Mouse (Mus musculus) intestine, postnatal 0 days (tissue): ENCODE results near the gene Sh3pxd2a. TPM values are rescaled to one million over a fixed set of nuclear protein-coding genes. Genes with fewer than 3 reads are reported as not detected.

Experiments used
- ATAC-seq: fragments of 200-750 bp; cut with Nextera tagmentation; 2 replicates; pipeline ENCODE4 v1.8.0; 2017; ENCODE audit warnings: mild to moderate bottlenecking, moderate TSS enrichment, moderate library complexity
- H3K27ac ChIP-seq: fragments of 300-500 bp; sonication (generic); 2 replicates; pipeline ENCODE4 v1.5.1; 2014; ENCODE audit warnings: mild to moderate bottlenecking, low read depth, low read length, moderate library complexity
- H3K27me3 ChIP-seq: fragments of 300-500 bp; sonication (generic); replicated peaks from 2 replicates; pipeline ENCODE4 v1.6.1; 2014; ENCODE audit warnings: low read length, mixed read lengths; ENCODE audit not compliant: control insufficient read depth, insufficient read depth
- H3K36me3 ChIP-seq: fragments of 300-500 bp; sonication (generic); 2 replicates; pipeline ENCODE4 v1.6.1; 2014; ENCODE audit warnings: mild to moderate bottlenecking, moderate library complexity; ENCODE audit not compliant: control insufficient read depth, insufficient read depth
- H3K4me1 ChIP-seq: fragments of 300-500 bp; sonication (generic); replicated peaks from 2 replicates; pipeline ENCODE4 v1.6.1; 2014; ENCODE audit warnings: antibody characterized with exemption, low read length, mixed read lengths; ENCODE audit not compliant: control insufficient read depth, insufficient read depth
- H3K4me2 ChIP-seq: fragments of 300-500 bp; sonication (generic); replicated peaks from 2 replicates; pipeline ENCODE4 v1.6.1; 2014; ENCODE audit warnings: low read depth, mild to moderate bottlenecking, moderate library complexity
- H3K4me3 ChIP-seq: fragments of 300-500 bp; sonication (generic); 2 replicates; pipeline ENCODE4 v1.5.1; 2014; ENCODE audit warnings: low read depth, low read length
- H3K9ac ChIP-seq: fragments of 300-500 bp; sonication (generic); 2 replicates; pipeline ENCODE4 v1.6.1; 2014; ENCODE audit warnings: mild to moderate bottlenecking, low read depth, low read length
- H3K9me3 ChIP-seq: fragments of 300-500 bp; sonication (generic); 2 replicates; pipeline ENCODE4 v1.6.1; 2016; ENCODE audit warnings: mixed run types; ENCODE audit not compliant: control insufficient read depth
- CTCF ChIP-seq: sonication (generic); IDR thresholded peaks from 2 replicates; pipeline ENCODE4 v1.5.1; 2016; ENCODE audit warnings: low read depth, mild to moderate bottlenecking, control low read depth, antibody characterized with exemption, moderate library complexity
- WGBS: fragments of 180-500 bp; shearing (Covaris S2); extraction: QIAGEN DNeasy Blood & Tissue Kit; methylation state at CpG from one replicate; pipeline ENCODE4 v1.1.7; 2014; 5-methylcytosine and 5-hydroxymethylcytosine counted together
- polyA plus RNA-seq: library from polyadenylated mRNA; unstranded; fragments of >200 nt; fragmentation: Nextera tagmentation; extraction: Ambion mirVana; gene quantifications from 2 replicates; pipeline ENCODE4 v1.2.1, GENCODE M21; 2015

Sh3pxd2a gene
- polyA plus RNA-seq, 1 experiment from 2014 or later, result 2.2 TPM

DNA sequence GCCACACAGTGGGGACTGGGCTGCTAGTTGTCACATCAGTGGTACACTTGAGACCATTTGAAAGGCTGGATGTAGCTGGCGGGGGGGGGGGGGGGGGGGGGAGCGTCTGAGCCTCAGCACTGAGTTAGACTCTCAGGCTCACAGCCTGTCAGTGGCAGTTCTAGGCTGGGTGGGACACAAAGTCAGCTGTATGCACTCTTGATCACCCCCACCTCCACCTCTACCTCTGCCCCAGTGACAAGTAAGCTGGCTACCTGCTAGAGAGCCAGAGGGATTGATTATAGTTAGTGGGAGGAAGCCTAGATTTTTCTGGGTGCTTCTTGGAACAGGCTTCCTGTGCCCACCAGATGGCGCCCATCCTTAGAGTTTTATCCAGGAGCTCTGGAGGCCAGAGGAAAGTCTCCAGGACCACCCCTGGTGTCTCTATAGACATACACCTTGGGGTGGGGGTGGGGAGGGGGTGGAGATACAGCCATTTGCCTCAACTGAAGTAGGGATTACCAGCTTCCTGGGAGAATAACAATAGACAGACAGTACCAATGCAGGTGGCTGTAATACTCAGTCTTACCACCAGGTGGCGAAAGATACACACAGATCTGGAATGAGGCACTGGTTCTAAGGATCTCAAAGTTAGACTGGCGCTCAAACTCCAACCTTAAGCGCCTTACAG, 107.9 kb downstream of the Sh3pxd2a start:
- WGBS, result 16% methylated on average over 4 of the region's 6 CpGs
- H3K4me3 ChIP-seq, result no peak overlapping the region
- no peak overlapping the region for H3K27ac ChIP-seq
- H3K9me3 ChIP-seq, result no peaks in the 10 kb centered on the region
- 0 out of 2 replicates have a peak overlapping the region, but pooled peaks have one; percentile 10 for H3K4me2 ChIP-seq
- H3K27me3 ChIP-seq, result no peaks in the 10 kb centered on the region
- H3K9ac ChIP-seq, result no peak overlapping the region
- H3K36me3 ChIP-seq, result no peaks in the 10 kb centered on the region
- TF ChIP-seq CTCF, result peak; percentile 92
- peak; percentile 58 for ATAC-seq
- no peaks in the 10 kb centered on the region for H3K4me1 ChIP-seq

GRCm38 (mm10) chr19:47354456-47354855, 109.7 kb downstream of the Sh3pxd2a start:
- ATAC-seq, result no peak
- no peaks in the 10 kb centered on the region for H3K36me3 ChIP-seq
- WGBS, result 91% methylated on average over 8 of the region's 8 CpGs
- no peaks in the 10 kb centered on the region for H3K9me3 ChIP-seq
- no peak overlapping the region for H3K27ac ChIP-seq
- no peak for TF ChIP-seq CTCF
- H3K4me3 ChIP-seq, result no peak overlapping the region
- no peaks in the 10 kb centered on the region for H3K27me3 ChIP-seq
- H3K9ac ChIP-seq, result no peak overlapping the region
- no peak overlapping the region for H3K4me2 ChIP-seq
- H3K4me1 ChIP-seq, result no peaks in the 10 kb centered on the region

DNA sequence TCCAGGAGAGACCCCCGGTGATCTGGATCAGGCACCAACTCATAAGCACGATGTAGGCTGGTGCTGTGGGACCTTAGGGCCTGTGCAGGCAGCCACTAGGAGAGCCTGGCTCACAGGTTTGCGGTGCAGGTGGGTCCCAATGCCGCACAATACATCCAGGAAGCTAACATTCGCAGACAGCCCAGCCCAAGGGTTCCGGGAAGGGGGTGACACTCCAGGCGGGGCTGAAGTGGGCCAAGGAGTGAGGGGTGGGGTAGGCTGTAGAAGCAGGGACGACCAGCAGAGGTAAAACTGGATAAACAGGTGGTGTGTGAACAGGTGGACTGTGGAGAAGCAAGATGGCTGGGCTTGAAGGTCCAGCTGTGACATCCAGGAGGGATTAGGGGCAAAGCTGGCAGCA, 115.2 kb downstream of the Sh3pxd2a start:
- Histone ChIP-seq H3K4me1 (no peaks in the 10 kb centered on the region), H3K4me2 (no peak overlapping the region), H3K27ac (no peak overlapping the region), H3K9ac (no peak overlapping the region), H3K36me3 (no peaks in the 10 kb centered on the region; the same call in 1 of the 2 replicates), H3K4me3 (no peak overlapping the region), H3K27me3 (peaks cover 7% of the 10 kb centered on the region; the same call in 1 of the 2 replicates), H3K9me3 (no peaks in the 10 kb centered on the region)
- TF ChIP-seq CTCF, result no peak
- ATAC-seq, result no peak
- 69% methylated on average over 8 of the region's 8 CpGs for WGBS

GRCm38 (mm10) chr19:47348395-47349016, 115.7 kb downstream of the Sh3pxd2a start:
- ATAC-seq, result no peak
- no peak for TF ChIP-seq CTCF
- no peaks in the 10 kb centered on the region; the same call in 1 of the 2 replicates for H3K36me3 ChIP-seq
- H3K27ac ChIP-seq, result no peak overlapping the region
- H3K9me3 ChIP-seq, result no peaks in the 10 kb centered on the region
- H3K4me1 ChIP-seq, result no peaks in the 10 kb centered on the region
- no peak overlapping the region for H3K4me2 ChIP-seq
- no peak overlapping the region for H3K4me3 ChIP-seq
- 75% methylated on average over 14 of the region's 14 CpGs for WGBS
- H3K9ac ChIP-seq, result no peak overlapping the region
- H3K27me3 ChIP-seq, result peaks cover 12% of the 10 kb centered on the region; the same call in 1 of the 2 replicates

DNA sequence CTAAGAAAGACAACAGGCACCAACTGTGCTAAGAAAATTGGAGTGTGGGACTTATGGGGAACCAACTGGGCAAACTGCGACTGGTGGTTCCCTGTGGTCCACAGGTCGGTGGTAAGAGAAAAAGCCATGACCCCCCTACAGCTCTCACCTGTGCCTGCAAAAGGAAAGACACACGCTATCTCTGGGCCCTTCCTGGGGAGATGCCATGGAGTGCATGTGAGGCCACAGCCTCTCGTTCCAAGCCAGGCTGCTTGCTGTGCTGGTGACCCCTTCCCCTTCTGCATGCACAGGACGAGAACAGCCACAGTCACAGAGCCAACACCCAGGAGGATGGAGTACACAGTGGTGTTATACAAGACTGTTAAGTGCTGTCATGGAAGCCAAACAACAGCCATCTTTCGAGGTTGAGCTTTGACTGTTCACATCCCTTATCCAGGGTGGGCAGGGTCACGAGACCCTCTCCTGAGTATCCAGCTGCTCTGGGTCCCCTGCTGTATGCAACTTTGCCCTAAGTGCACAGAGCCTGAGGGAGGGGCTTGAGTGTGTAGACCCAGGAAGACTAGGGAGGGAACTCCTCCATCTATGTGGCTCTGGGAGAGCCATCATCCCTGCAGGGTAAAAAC, 117.1 kb downstream of the Sh3pxd2a start:
- no peak overlapping the region for H3K27ac ChIP-seq
- no peak overlapping the region for H3K9ac ChIP-seq
- ATAC-seq, result no peak
- no peaks in the 10 kb centered on the region for H3K9me3 ChIP-seq
- H3K4me3 ChIP-seq, result no peak overlapping the region
- H3K4me2 ChIP-seq, result no peak overlapping the region
- H3K27me3 ChIP-seq, result peaks cover 16% of the 10 kb centered on the region; the same call in 1 of the 2 replicates
- 79% methylated on average over 7 of the region's 7 CpGs for WGBS
- TF ChIP-seq CTCF, result no peak
- no peaks in the 10 kb centered on the region; the same call in 1 of the 2 replicates for H3K36me3 ChIP-seq
- H3K4me1 ChIP-seq, result no peaks in the 10 kb centered on the region

GRCm38 (mm10) chr19:47346606-47347005, 117.6 kb downstream of the Sh3pxd2a start:
- Histone ChIP-seq H3K36me3 (no peaks in the 10 kb centered on the region; the same call in 1 of the 2 replicates), H3K27me3 (peaks cover 16% of the 10 kb centered on the region; the same call in 1 of the 2 replicates), H3K4me1 (no peaks in the 10 kb centered on the region), H3K9ac (no peak overlapping the region), H3K4me3 (no peak overlapping the region), H3K9me3 (no peaks in the 10 kb centered on the region), H3K4me2 (no peak overlapping the region), H3K27ac (no peak overlapping the region)
- TF ChIP-seq CTCF, result no peak
- no peak for ATAC-seq
- WGBS, result 77% methylated on average over 8 of the region's 8 CpGs
